Mouse (Mus musculus): ENCODE results near the gene Gpsm3. TPM values are rescaled to one million over a fixed set of nuclear protein-coding genes. Genes with fewer than 3 reads are reported as not detected.
"Not testable (repeated sequence)": the region's sequence is repeated elsewhere in the genome, so short reads cannot be mapped to it uniquely, and the experiment has no call there.

The Gpsm3 gene
- 3.2 and 5.9 TPM in 2 replicates for polyA plus RNA-seq (2014; fragmentation: Nextera tagmentation; extraction: Ambion mirVana)

- H3K4me2 ChIP-seq (replicated peaks; ENCODE audit: low read depth, low read length), result peak within 1 kb of the TSS; percentile 98
- no peaks in the 10 kb centered on the region for H3K36me3 ChIP-seq (ENCODE audit: control insufficient read depth, insufficient read depth, low read length)
- peak within 1 kb of the TSS; percentile 99; the same call in 1 of the 2 replicates for H3K9ac ChIP-seq (ENCODE audit: low read depth, low read length)
- WGBS, result 19% methylated on average over 7 of the region's 7 CpGs
- peaks cover 31% of the 10 kb centered on the region for H3K4me1 ChIP-seq (replicated peaks; ENCODE audit: control insufficient read depth, insufficient read depth, low read length)
- ATAC-seq (ENCODE audit: low FRiP score), result no peak
- H3K27me3 ChIP-seq (ENCODE audit: control insufficient read depth, insufficient read depth, low read length), result no peaks in the 10 kb centered on the region
- peak within 1 kb of the TSS; percentile 2; the same call in 1 of the 2 replicates for H3K4me3 ChIP-seq (ENCODE audit: low read depth, low read length)
- no peaks in the 10 kb centered on the region for H3K9me3 ChIP-seq (ENCODE audit: control insufficient read depth, low read length)
- DNase-seq (ENCODE audit: low spot score), result no peak
- peak within 1 kb of the TSS; percentile 100 for H3K27ac ChIP-seq (ENCODE audit: low read depth, low read length)
These were observed at the start of gene Gpsm3 for GRCm38 (mm10) chr17:34589681-34590101. TSS of gene Gpsm3 (plus strand) at chr17:34589806.

- 96% methylated on average over 12 of the region's 13 CpGs for WGBS
- not testable (repeated sequence) for H3K27me3 ChIP-seq (ENCODE audit: control insufficient read depth, insufficient read depth, low read length); DNase-seq (ENCODE audit: low spot score); H3K9me3 ChIP-seq (ENCODE audit: control insufficient read depth, low read length); H3K4me3 ChIP-seq (ENCODE audit: low read depth, low read length); H3K36me3 ChIP-seq (ENCODE audit: control insufficient read depth, insufficient read depth, low read length); ATAC-seq (ENCODE audit: low FRiP score); H3K9ac ChIP-seq (ENCODE audit: low read depth, low read length); H3K27ac ChIP-seq (ENCODE audit: low read depth, low read length); H3K4me2 ChIP-seq (replicated peaks; ENCODE audit: low read depth, low read length); H3K4me1 ChIP-seq (replicated peaks; ENCODE audit: control insufficient read depth, insufficient read depth, low read length)
These were observed 46.0 kb upstream of the Gpsm3 start for GRCm38 (mm10) chr17:34543567-34543966.

GRCm38 (mm10) chr17:34546797-34547196 lies 42.8 kb upstream of the Gpsm3 start:
- H3K4me3 ChIP-seq (ENCODE audit: low read depth, low read length), result no peak overlapping the region
- ATAC-seq (ENCODE audit: low FRiP score) (no peak), DNase-seq (ENCODE audit: low spot score) (no peak)
- WGBS, result 90% methylated on average over 1 of the region's 1 CpGs
- H3K9me3 ChIP-seq (ENCODE audit: control insufficient read depth, low read length), result no peaks in the 10 kb centered on the region
- H3K9ac ChIP-seq (ENCODE audit: low read depth, low read length), result no peak overlapping the region
- no peak overlapping the region for H3K4me2 ChIP-seq (replicated peaks; ENCODE audit: low read depth, low read length)
- no peaks in the 10 kb centered on the region for H3K27me3 ChIP-seq (ENCODE audit: control insufficient read depth, insufficient read depth, low read length)
- H3K27ac ChIP-seq (ENCODE audit: low read depth, low read length), result no peak overlapping the region
- no peaks in the 10 kb centered on the region for H3K36me3 ChIP-seq (ENCODE audit: control insufficient read depth, insufficient read depth, low read length)
- H3K4me1 ChIP-seq (replicated peaks; ENCODE audit: control insufficient read depth, insufficient read depth, low read length), result no peaks in the 10 kb centered on the region

GRCm38 (mm10) chr17:34547601-34548000 lies 42.0 kb upstream of the Gpsm3 start:
- Histone ChIP-seq H3K27ac (ENCODE audit: low read depth, low read length) (no peak overlapping the region), H3K4me1 (replicated peaks; ENCODE audit: control insufficient read depth, insufficient read depth, low read length) (no peaks in the 10 kb centered on the region), H3K9ac (ENCODE audit: low read depth, low read length) (no peak overlapping the region), H3K4me2 (replicated peaks; ENCODE audit: low read depth, low read length) (no peak overlapping the region), H3K4me3 (ENCODE audit: low read depth, low read length) (no peak overlapping the region), H3K9me3 (ENCODE audit: control insufficient read depth, low read length) (no peaks in the 10 kb centered on the region), H3K36me3 (ENCODE audit: control insufficient read depth, insufficient read depth, low read length) (no peaks in the 10 kb centered on the region), H3K27me3 (ENCODE audit: control insufficient read depth, insufficient read depth, low read length) (no peaks in the 10 kb centered on the region)
- no peak for DNase-seq (ENCODE audit: low spot score)
- WGBS, result 90% methylated on average over 4 of the region's 4 CpGs
- ATAC-seq (ENCODE audit: low FRiP score), result no peak

GRCm38 (mm10) chr17:34549156-34549555 lies 40.5 kb upstream of the Gpsm3 start:
- Histone ChIP-seq H3K36me3 (ENCODE audit: control insufficient read depth, insufficient read depth, low read length) (no peaks in the 10 kb centered on the region), H3K4me3 (ENCODE audit: low read depth, low read length) (no peak overlapping the region), H3K4me1 (replicated peaks; ENCODE audit: control insufficient read depth, insufficient read depth, low read length) (no peaks in the 10 kb centered on the region), H3K27ac (ENCODE audit: low read depth, low read length) (no peak overlapping the region), H3K9me3 (ENCODE audit: control insufficient read depth, low read length) (no peaks in the 10 kb centered on the region), H3K4me2 (replicated peaks; ENCODE audit: low read depth, low read length) (no peak overlapping the region), H3K27me3 (ENCODE audit: control insufficient read depth, insufficient read depth, low read length) (no peaks in the 10 kb centered on the region), H3K9ac (ENCODE audit: low read depth, low read length) (no peak overlapping the region)
- 94% methylated on average over 3 of the region's 3 CpGs for WGBS
- no peak for DNase-seq (ENCODE audit: low spot score)
- ATAC-seq (ENCODE audit: low FRiP score), result no peak

- ATAC-seq (ENCODE audit: low FRiP score) (no peak), DNase-seq (ENCODE audit: low spot score) (no peak)
- Histone ChIP-seq H3K4me1 (replicated peaks; ENCODE audit: control insufficient read depth, insufficient read depth, low read length) (no peaks in the 10 kb centered on the region), H3K9ac (ENCODE audit: low read depth, low read length) (no peak overlapping the region), H3K9me3 (ENCODE audit: control insufficient read depth, low read length) (no peaks in the 10 kb centered on the region), H3K4me2 (replicated peaks; ENCODE audit: low read depth, low read length) (no peak overlapping the region), H3K36me3 (ENCODE audit: control insufficient read depth, insufficient read depth, low read length) (no peaks in the 10 kb centered on the region), H3K4me3 (ENCODE audit: low read depth, low read length) (no peak overlapping the region), H3K27ac (ENCODE audit: low read depth, low read length) (no peak overlapping the region), H3K27me3 (ENCODE audit: control insufficient read depth, insufficient read depth, low read length) (no peaks in the 10 kb centered on the region)
- WGBS, result 74% methylated on average over 2 of the region's 2 CpGs
These were observed 39.8 kb upstream of the Gpsm3 start for GRCm38 (mm10) chr17:34549843-34550242.

- Histone ChIP-seq H3K36me3 (ENCODE audit: control insufficient read depth, insufficient read depth, low read length) (no peaks in the 10 kb centered on the region), H3K9me3 (ENCODE audit: control insufficient read depth, low read length) (no peaks in the 10 kb centered on the region)
- no peak for ATAC-seq (ENCODE audit: low FRiP score)
These were observed 34.1 kb upstream of the Gpsm3 start for GRCm38 (mm10) chr17:34555483-34555882.

GRCm38 (mm10) chr17:34556406-34556805 lies 33.2 kb upstream of the Gpsm3 start:
- Histone ChIP-seq H3K9ac (ENCODE audit: low read depth, low read length) (no peak overlapping the region), H3K27ac (ENCODE audit: low read depth, low read length) (no peak overlapping the region), H3K9me3 (ENCODE audit: control insufficient read depth, low read length) (no peaks in the 10 kb centered on the region), H3K36me3 (ENCODE audit: control insufficient read depth, insufficient read depth, low read length) (no peaks in the 10 kb centered on the region), H3K4me1 (replicated peaks; ENCODE audit: control insufficient read depth, insufficient read depth, low read length) (no peaks in the 10 kb centered on the region), H3K4me3 (ENCODE audit: low read depth, low read length) (no peak overlapping the region), H3K4me2 (replicated peaks; ENCODE audit: low read depth, low read length) (no peak overlapping the region), H3K27me3 (ENCODE audit: control insufficient read depth, insufficient read depth, low read length) (no peaks in the 10 kb centered on the region)
- WGBS, result 86% methylated on average over 8 of the region's 8 CpGs
- ATAC-seq (ENCODE audit: low FRiP score), result no peak
- DNase-seq (ENCODE audit: low spot score), result no peak

More at GRCm38 (mm10) chr17:34555483-34555882, 34.1 kb upstream of the Gpsm3 start:
- Histone ChIP-seq H3K9ac (ENCODE audit: low read depth, low read length) (no peak overlapping the region), H3K27ac (ENCODE audit: low read depth, low read length) (no peak overlapping the region), H3K4me2 (replicated peaks; ENCODE audit: low read depth, low read length) (no peak overlapping the region), H3K4me1 (replicated peaks; ENCODE audit: control insufficient read depth, insufficient read depth, low read length) (no peaks in the 10 kb centered on the region), H3K4me3 (ENCODE audit: low read depth, low read length) (no peak overlapping the region), H3K27me3 (ENCODE audit: control insufficient read depth, insufficient read depth, low read length) (no peaks in the 10 kb centered on the region)
- 27% methylated on average over 5 of the region's 5 CpGs for WGBS
- DNase-seq (ENCODE audit: low spot score), result peak; percentile 82

GRCm38 (mm10) chr17:34557411-34557810 lies 32.2 kb upstream of the Gpsm3 start:
- no peaks in the 10 kb centered on the region for H3K9me3 ChIP-seq (ENCODE audit: control insufficient read depth, low read length)
- H3K27ac ChIP-seq (ENCODE audit: low read depth, low read length), result no peak overlapping the region
- no peak overlapping the region for H3K4me2 ChIP-seq (replicated peaks; ENCODE audit: low read depth, low read length)
- no peak for ATAC-seq (ENCODE audit: low FRiP score)
- H3K36me3 ChIP-seq (ENCODE audit: control insufficient read depth, insufficient read depth, low read length), result no peaks in the 10 kb centered on the region
- 78% methylated on average over 11 of the region's 11 CpGs for WGBS
- no peak overlapping the region for H3K4me3 ChIP-seq (ENCODE audit: low read depth, low read length)
- no peaks in the 10 kb centered on the region for H3K4me1 ChIP-seq (replicated peaks; ENCODE audit: control insufficient read depth, insufficient read depth, low read length)
- no peaks in the 10 kb centered on the region for H3K27me3 ChIP-seq (ENCODE audit: control insufficient read depth, insufficient read depth, low read length)
- no peak overlapping the region for H3K9ac ChIP-seq (ENCODE audit: low read depth, low read length)
- no peak for DNase-seq (ENCODE audit: low spot score)
